Mouse (Mus musculus) testis, adult 2 months (tissue): Measurements from ENCODE around the gene Znrd1. TPM values are rescaled to one million over a fixed set of nuclear protein-coding genes. Genes with fewer than 3 reads are reported as not detected.
"Not testable (repeated sequence)": the region's sequence is repeated elsewhere in the genome, so short reads cannot be mapped to it uniquely, and the experiment has no call there.

Source experiments
- H3K27ac ChIP-seq: fragments of 200-500 bp; 2 replicates; pipeline ENCODE4 v1.5.1; 2012; ENCODE audit warnings: low read depth, low read length; ENCODE audit not compliant: control insufficient read depth, insufficient read depth
- H3K27me3 ChIP-seq: fragments of 200-500 bp; 2 replicates; pipeline ENCODE4 v1.6.1; 2012; ENCODE audit warnings: mild to moderate bottlenecking, low read length, moderate library complexity; ENCODE audit not compliant: control insufficient read depth, insufficient read depth
- H3K36me3 ChIP-seq: fragments of 200-500 bp; 2 replicates; pipeline ENCODE4 v1.6.1; 2012; ENCODE audit warnings: mild to moderate bottlenecking, low read length; ENCODE audit not compliant: control insufficient read depth, insufficient read depth
- H3K4me1 ChIP-seq: fragments of 200-500 bp; 2 replicates; pipeline ENCODE4 v1.6.1; 2012; ENCODE audit warnings: low read length; ENCODE audit not compliant: control insufficient read depth, insufficient read depth
- H3K4me3 ChIP-seq: fragments of 200-500 bp; 2 replicates; pipeline ENCODE4 v1.5.1; 2012; ENCODE audit warnings: low read depth, mild to moderate bottlenecking, low read length, moderate library complexity, mixed read lengths; ENCODE audit not compliant: control insufficient read depth
- CTCF ChIP-seq: fragments of 200-500 bp; IDR thresholded peaks from 2 replicates; pipeline ENCODE4 v1.5.1; 2012; ENCODE audit warnings: low read depth, mild to moderate bottlenecking, inconsistent platforms, low read length, moderate library complexity; ENCODE audit not compliant: control insufficient read depth, insufficient read depth, insufficient replicate concordance
- POLR2A ChIP-seq: fragments of 200-500 bp; IDR thresholded peaks from 2 replicates; pipeline ENCODE4 v1.6.1; 2012; ENCODE audit warnings: low read depth, mild to moderate bottlenecking, inconsistent platforms, low read length, moderate library complexity; ENCODE audit not compliant: control insufficient read depth
- polyA plus RNA-seq: library from polyadenylated mRNA; depleted of rRNA; stranded (reverse); fragments of >200 nt; gene quantifications from 2 replicates; pipeline ENCODE4 v1.2.3, GENCODE M21; 2012

Gene Znrd1
- polyA plus RNA-seq, 1 experiment: 53.2 TPM

DNA sequence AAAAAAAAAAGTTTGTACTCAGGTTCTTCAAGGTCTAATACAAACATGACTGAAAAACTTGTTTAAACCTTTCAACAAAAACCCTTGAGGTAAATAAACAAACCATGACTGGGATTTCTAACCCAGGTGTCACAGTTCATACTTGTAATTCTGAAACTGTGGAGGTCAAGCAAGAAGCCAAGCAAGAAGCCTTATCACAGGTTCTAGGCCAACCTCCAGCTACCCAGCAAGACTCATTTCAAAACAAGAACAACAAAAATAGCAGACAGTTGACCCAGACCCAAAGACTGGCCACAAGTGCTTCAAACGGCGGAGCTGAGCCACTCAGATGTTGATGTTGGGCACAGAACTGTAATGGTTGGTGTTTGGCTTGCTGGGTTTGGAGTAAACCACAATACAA lies 36.2 kb upstream of the Znrd1 start:
- Histone ChIP-seq H3K36me3 (no peaks in the 10 kb centered on the region), H3K27ac (no peak overlapping the region), H3K4me1 (no peaks in the 10 kb centered on the region), H3K4me3 (no peak overlapping the region), H3K27me3 (no peaks in the 10 kb centered on the region)
- TF ChIP-seq POLR2A: no peak
- no peak for TF ChIP-seq CTCF

DNA sequence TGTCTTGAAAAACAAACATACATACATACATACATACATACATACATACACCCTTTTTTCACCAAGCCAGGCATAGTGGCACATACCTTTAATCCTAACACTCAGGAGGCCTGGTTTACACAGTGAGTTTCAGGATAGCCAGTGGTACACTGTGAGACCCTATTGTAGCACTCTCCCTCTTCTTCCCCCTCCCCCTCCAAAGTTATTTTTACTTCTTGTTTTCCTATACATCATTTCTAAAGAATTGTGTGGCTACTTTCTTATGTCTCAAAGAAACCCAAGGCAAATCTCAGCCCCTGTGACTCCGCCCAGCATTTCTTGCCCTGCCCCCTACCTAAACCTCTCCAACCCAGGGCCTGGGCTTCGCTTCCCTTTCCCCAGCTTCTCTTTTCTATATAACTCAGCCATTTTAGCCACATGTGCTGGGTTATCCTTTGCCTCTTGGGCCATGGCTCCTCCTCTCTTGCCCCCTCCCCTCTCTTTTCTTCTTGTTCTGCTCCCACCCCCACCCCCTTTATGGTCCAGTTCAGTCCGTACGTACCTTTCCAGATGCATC lies 35.5 kb upstream of the Znrd1 start:
- no peak overlapping the region for H3K27ac ChIP-seq
- no peak for TF ChIP-seq POLR2A
- TF ChIP-seq CTCF: no peak
- no peak overlapping the region for H3K4me3 ChIP-seq
- peaks cover 3% of the 10 kb centered on the region; the same call in 1 of the 2 replicates for H3K4me1 ChIP-seq
- H3K27me3 ChIP-seq: no peaks in the 10 kb centered on the region
- no peaks in the 10 kb centered on the region for H3K36me3 ChIP-seq

DNA sequence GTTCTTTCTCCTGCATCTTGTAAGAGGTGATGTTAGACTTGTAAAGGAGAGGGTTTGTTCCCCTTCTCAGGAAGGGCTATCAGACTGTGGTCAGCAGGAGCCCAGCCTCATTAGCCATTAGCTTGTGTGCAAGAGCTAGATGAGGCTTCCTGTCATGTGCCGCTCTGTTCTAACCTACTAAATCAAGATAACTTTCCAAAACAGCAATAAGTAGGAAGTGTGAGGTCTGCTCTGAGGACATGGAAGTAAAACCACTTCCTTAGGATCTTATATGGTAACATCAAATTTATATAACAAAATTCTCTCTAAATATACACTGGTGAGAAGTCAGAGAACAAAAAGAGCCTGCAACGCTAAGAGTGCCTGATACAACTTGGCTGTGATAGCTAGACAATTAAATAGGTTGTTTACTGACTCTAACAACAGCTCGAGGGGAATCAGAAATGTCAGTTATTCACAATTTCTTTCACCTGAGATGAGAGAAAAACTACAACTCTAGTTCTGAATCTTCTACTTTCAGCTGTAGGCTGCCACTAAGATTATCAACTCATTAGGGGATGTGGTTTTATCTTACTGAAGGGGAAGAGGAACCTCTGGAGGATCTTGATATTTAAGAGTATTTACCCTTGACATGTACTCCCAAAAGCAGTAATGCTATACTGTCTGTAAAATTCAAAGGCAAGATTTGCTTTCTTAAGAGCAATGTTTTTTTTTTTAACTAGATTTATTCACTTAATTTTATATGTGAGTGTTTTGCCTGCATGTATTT lies 34.2 kb upstream of the Znrd1 start:
- TF ChIP-seq POLR2A (no peak), CTCF (no peak)
- Histone ChIP-seq H3K4me1 (peaks cover 3% of the 10 kb centered on the region; the same call in 1 of the 2 replicates), H3K27me3 (no peaks in the 10 kb centered on the region), H3K4me3 (no peak overlapping the region), H3K27ac (no peak overlapping the region), H3K36me3 (no peaks in the 10 kb centered on the region)

DNA sequence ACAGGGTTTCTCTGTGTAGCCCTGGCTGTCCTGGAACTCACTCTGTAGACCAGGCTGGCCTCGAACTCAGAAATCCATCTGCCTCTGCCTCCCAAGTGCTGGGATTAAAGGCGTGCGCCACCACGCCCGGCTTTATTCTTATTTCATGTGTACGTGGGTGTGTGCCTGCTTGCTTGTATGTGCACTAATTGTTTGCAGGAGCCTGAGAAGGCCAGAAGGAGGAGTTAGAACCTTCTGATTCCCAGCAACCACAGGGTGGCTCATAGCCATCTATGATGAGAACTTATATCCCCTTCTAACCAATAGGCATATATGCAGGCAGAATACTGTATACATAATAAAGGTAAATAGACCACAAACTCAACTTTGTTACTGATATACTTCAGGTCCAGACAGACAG lies 32.3 kb upstream of the Znrd1 start:
- not testable (repeated sequence) for H3K4me3 ChIP-seq, H3K36me3 ChIP-seq, H3K4me1 ChIP-seq, H3K27ac ChIP-seq, H3K27me3 ChIP-seq

DNA sequence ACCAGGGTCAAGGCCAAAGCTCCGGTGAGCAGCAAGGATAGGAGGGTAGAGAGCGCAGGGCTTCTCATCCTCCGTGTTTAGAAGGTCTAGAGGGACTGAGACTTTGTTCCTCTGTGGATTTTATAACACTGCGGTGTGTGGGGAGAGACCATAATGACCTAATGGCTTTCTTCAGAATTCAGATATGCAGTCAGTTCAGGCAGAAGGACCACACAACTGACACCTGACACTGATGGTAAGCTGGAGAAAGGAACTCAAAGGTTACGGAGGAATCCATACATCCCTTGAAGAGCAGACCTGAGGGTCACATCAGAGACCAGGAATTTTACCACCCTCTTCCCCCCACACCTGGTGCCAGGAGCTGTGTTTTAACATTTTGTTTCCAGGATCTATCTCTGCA lies 31.1 kb upstream of the Znrd1 start, which contains the start of gene H2-M5:
H2-M5 (minus strand) TSS at position 101 of the 400 bp plus-strand sequence.
- Histone ChIP-seq H3K4me1 (peaks cover 3% of the 10 kb centered on the region; the same call in 1 of the 2 replicates), H3K27me3 (no peaks in the 10 kb centered on the region), H3K27ac (no peak within 1 kb of the TSS), H3K36me3 (no peaks in the 10 kb centered on the region), H3K4me3 (no peak within 1 kb of the TSS; the same call in 1 of the 2 replicates)
- TF ChIP-seq CTCF: no peak
- no peak for TF ChIP-seq POLR2A

DNA sequence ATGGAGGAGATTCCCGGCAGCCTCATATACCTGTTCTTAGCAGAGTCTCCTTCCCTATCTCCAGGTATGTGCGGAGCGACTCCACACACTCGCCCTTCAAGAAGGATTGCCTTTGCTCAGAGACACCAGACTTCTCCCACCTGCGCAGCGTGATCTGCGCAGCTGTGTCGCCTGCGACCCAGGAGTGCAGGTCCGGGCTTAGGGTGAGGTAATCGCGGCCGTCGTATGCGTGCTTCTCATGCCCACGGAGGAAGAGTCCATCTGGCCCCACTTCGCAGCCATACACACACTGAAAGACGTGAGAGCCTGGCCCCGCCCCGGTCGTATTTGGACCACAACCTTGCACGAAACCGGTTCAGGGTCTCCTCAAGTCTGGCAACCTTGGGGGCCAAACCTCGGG lies 30.1 kb upstream of the Znrd1 start:
- Histone ChIP-seq H3K27me3 (no peaks in the 10 kb centered on the region), H3K4me1 (peaks cover 3% of the 10 kb centered on the region; the same call in 1 of the 2 replicates), H3K27ac (no peak overlapping the region), H3K36me3 (no peaks in the 10 kb centered on the region), H3K4me3 (no peak overlapping the region; the same call in 1 of the 2 replicates)
- no peak for TF ChIP-seq CTCF
- TF ChIP-seq POLR2A: no peak

DNA sequence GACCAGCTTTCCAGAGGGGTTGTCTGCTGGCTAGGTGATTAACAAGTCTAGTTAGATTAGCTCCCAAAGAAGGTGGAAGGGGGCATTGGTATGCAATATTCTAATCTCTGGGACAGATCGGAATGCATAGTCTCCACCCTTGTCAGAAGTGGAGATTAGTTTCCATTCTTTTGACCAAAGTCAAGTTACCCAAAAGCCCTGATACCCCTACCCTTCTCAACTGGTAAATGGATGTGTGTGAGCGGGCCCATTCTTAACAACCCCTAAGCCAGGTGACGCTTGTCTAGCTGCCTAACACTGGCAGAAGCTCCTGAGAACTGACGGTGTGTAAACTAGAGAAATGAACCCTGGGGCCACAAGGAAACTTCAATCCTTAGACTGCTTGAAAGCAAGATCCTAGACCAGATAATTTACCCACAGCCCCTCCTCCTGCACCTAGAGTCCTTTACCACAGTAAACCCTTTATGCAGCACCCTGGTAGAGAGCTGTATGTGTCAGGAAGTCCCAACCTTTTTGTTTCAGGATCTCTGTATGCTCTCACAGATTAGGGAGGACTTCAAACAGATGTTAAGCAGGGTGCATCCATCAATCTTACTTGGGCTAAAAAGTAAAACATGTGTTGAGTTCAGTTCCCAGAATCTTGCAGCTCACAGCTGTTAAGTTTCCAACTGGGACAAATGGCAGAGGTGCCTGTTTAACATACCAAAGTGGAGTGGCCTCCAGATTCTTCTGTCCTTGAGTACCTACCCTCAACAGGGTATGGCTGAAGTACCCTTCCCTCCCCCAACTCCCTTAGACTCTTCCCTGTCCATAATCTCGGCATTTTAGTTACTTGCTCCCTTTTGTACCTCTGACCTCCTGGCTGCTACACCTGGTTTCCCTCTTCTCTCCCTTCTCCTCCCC lies 24.1 kb upstream of the Znrd1 start:
- H3K36me3 ChIP-seq: no peaks in the 10 kb centered on the region
- H3K4me1 ChIP-seq: peaks cover 5% of the 10 kb centered on the region; the same call in 1 of the 2 replicates
- no peak overlapping the region for H3K4me3 ChIP-seq
- TF ChIP-seq CTCF (no peak), POLR2A (no peak)
- H3K27ac ChIP-seq: no peak overlapping the region
- H3K27me3 ChIP-seq: no peaks in the 10 kb centered on the region
